Comparison of ENCODE assay signal across 21 mouse cellular contexts in the genomic region with DNA sequence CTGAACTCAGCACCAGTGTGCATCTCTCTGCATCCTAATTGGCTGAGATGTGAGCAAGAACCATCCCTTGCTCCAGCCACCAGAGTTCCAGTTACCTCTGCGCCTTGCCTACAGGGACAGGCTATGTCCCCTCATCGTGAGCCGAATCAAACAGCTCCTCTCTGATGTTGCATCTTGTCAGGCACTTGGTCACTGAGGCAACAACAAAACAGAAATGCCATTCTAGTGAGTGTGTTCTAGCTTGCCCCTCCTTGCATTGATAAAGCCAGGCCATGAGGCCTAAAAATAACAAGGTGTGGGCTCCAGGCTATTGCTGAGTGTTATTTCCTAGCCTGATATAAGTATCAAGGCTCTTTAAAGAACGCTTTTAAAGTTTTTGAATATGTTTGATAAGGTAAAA.
"Had no signal": no experiment of that assay in that cellular context is flagged by ENCODE, and none has a peak within 500 bp of the region (broad histone marks: within the 10 kb centered on the region; RNA-seq: fewer than 3 reads in every experiment).

No protein-coding gene starts in this region.

- H3K9ac ChIP-seq: liver, embryonic 15.5 days; lung, embryonic 15.5 days; midbrain, embryonic 13.5 days; neural tube, embryonic 13.5 days had no signal

- H3K27me3 ChIP-seq: liver, embryonic 15.5 days; midbrain, embryonic 13.5 days; neural tube, embryonic 13.5 days had no signal

- H3K36me3 ChIP-seq: liver, embryonic 15.5 days; lung, embryonic 15.5 days; midbrain, embryonic 10.5 days; midbrain, embryonic 13.5 days; neural tube, embryonic 13.5 days had no signal

- ATAC-seq: midbrain, embryonic 13.5 days; midbrain, embryonic 16.5 days had no signal

- H3K27ac ChIP-seq: left cerebral cortex, adult 2 months; liver, embryonic 15.5 days; lung, embryonic 15.5 days; midbrain, embryonic 10.5 days; midbrain, embryonic 13.5 days; neural tube, embryonic 13.5 days had no signal

- H3K4me2 ChIP-seq: liver, embryonic 11.5 days; liver, embryonic 15.5 days; lung, embryonic 15.5 days; midbrain, embryonic 13.5 days; neural tube, embryonic 13.5 days had no signal

- H3K9me3 ChIP-seq: liver, embryonic 15.5 days; lung, embryonic 15.5 days; megakaryocyte, embryonic 14.5 days; midbrain, embryonic 10.5 days; midbrain, embryonic 13.5 days; neural tube, embryonic 13.5 days had no signal

- H3K4me1 ChIP-seq: liver, embryonic 15.5 days; lung, embryonic 15.5 days; midbrain, embryonic 10.5 days; midbrain, embryonic 13.5 days; neural tube, embryonic 13.5 days had no signal

- DNase-seq: kidney, postnatal 10 days; kidney, postnatal 36 days; layer of hippocampus, postnatal 36 days; lung, adult 18-20 months; lung, postnatal 10 days; lung, postnatal 36 days; retina, postnatal 1 day; right cerebral cortex, postnatal 25 days; spleen, adult 18-20 months; thymus, adult 18-20 months; thymus, postnatal 36 days had no signal

- H3K4me3 ChIP-seq: left cerebral cortex, adult 2 months; liver, embryonic 15.5 days; lung, embryonic 15.5 days; megakaryocyte, embryonic 14.5 days; midbrain, embryonic 10.5 days; midbrain, embryonic 13.5 days; myocyte; neural tube, embryonic 13.5 days had no signal
